In the genomic region with DNA sequence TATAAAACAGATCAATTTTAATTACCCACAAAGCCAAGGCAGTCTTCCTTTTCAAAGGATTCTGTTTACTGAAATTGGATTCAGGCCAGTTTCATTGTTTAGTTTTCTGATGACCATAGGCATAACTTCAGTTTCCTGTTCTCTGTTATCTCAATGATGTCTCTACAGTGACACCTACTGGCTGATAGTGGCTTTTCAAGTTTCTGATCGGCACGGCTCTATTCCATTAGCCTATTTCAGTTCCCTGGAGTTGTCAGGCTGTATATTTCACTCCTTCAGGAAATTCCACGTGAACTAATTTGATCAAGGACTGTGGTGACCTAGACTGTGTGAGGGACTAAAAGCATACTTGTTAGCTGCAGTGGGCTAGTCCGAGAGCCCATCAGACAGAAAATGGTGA, we compare ENCODE assay signal across 9 mouse cellular contexts. TPM values are rescaled to one million over a fixed set of nuclear protein-coding genes. Genes with fewer than 3 reads are reported as not detected.
A peak's percentile ranks its signal among the peaks of the same experiment; 100 is the strongest.
DNase-seq lines count a peak whose midpoint lies in the region; ATAC-seq lines count a peak whose summit lies in the region.
"Had no signal": no experiment of that assay in that cellular context is flagged by ENCODE, and none has a peak within 500 bp of the region (broad histone marks: within the 10 kb centered on the region; RNA-seq: fewer than 3 reads in every experiment).

No protein-coding gene starts in this region.

- H3K27me3 ChIP-seq in forebrain, embryonic 13.5 days = no peaks in the 10 kb centered on the region
- H3K27me3 ChIP-seq in intestine, embryonic 15.5 days (replicated peaks) = no peaks in the 10 kb centered on the region

- H3K9me3 ChIP-seq in forebrain, embryonic 13.5 days (replicated peaks) = no peaks in the 10 kb centered on the region
- H3K9me3 ChIP-seq in intestine, embryonic 15.5 days = no peaks in the 10 kb centered on the region

- no peaks in the 10 kb centered on the region for H3K4me1 ChIP-seq in forebrain, embryonic 13.5 days
- H3K4me1 ChIP-seq in intestine, embryonic 15.5 days (replicated peaks) = no peaks in the 10 kb centered on the region

- intact Hi-C loops in left cerebral cortex, postnatal 4 days (cut with DNase I) = loop anchor here (5.0 kb wide), 1 partner anchor 336 kb away; a partner anchor contains a TSS

- DNase-seq in ovary, postnatal 14 days (ENCODE audit: low spot score) = peak; percentile 46
- no peak for DNase-seq in ovary, postnatal 36 days (ENCODE audit: low spot score)
- peak; percentile 3 for DNase-seq in c-Kit-negative CD71-positive TER-119-positive erythroid progenitor cells, embryonic 14.5 days (ENCODE audit: low read depth, low spot score)
- peak; percentile 42 for DNase-seq in left cerebral cortex, postnatal 4 days
- DNase-seq in neural tube, embryonic 10.5 days (ENCODE audit: extremely low spot score, low spot score) = peak; percentile 27
- peak; percentile 21 for DNase-seq in thymus, postnatal 25 days

- no peaks in the 10 kb centered on the region for H3K36me3 ChIP-seq in forebrain, embryonic 13.5 days (ENCODE audit: poor library complexity, severe bottlenecking)
- no peaks in the 10 kb centered on the region for H3K36me3 ChIP-seq in intestine, embryonic 15.5 days

- H3K27ac ChIP-seq in forebrain, embryonic 13.5 days = no peak overlapping the region
- H3K27ac ChIP-seq in intestine, embryonic 15.5 days = no peak overlapping the region
- H3K27ac ChIP-seq: macrophage had no signal

- no peak overlapping the region for H3K9ac ChIP-seq in forebrain, embryonic 13.5 days
- no peak overlapping the region for H3K9ac ChIP-seq in intestine, embryonic 15.5 days

- WGBS in forebrain, embryonic 13.5 days = 30% methylated on average over 4 of the region's 4 CpGs
- WGBS in intestine, embryonic 15.5 days = 30% methylated on average over 4 of the region's 4 CpGs

- peak; percentile 67 for ATAC-seq in forebrain, embryonic 13.5 days
- ATAC-seq in intestine, embryonic 15.5 days = peak; percentile 66

- H3K4me3 ChIP-seq in forebrain, embryonic 13.5 days = no peak overlapping the region
- H3K4me3 ChIP-seq in intestine, embryonic 15.5 days (replicated peaks) = no peak overlapping the region

- H3K4me2 ChIP-seq in forebrain, embryonic 13.5 days = no peak overlapping the region
- H3K4me2 ChIP-seq in intestine, embryonic 15.5 days (replicated peaks) = no peak overlapping the region

RNA-seq across cellular contexts. Expression of a gene that starts 25.0 kb away (rescaled TPM):
- polyA plus RNA-seq in forebrain, embryonic 13.5 days (2015; fragmentation: Nextera tagmentation; extraction: Ambion mirVana) = 0.08 and 0.15 TPM in 2 replicates
- polyA plus RNA-seq in intestine, embryonic 15.5 days (2015; fragmentation: Nextera tagmentation; extraction: Ambion mirVana) = 0.57 and 0.64 TPM in 2 replicates
- total RNA-seq in left cerebral cortex, postnatal 4 days (2021) = 1 to 10 TPM; 1.4 to 2.0 TPM
